Mouse (Mus musculus) cerebellum, adult 2 months (tissue): Measurements from ENCODE around the gene Tmem110.

ENCODE experiments used
- CTCF ChIP-seq: fragments of 200-500 bp; IDR thresholded peaks from 2 replicates; pipeline ENCODE4 v1.5.1; 2011; ENCODE audit warnings: low read depth, mild to moderate bottlenecking, control low read depth, low read length, moderate library complexity, borderline replicate concordance; ENCODE audit not compliant: insufficient read depth
- POLR2A ChIP-seq: fragments of 200-500 bp; IDR thresholded peaks from 2 replicates; pipeline ENCODE4 v1.6.1; 2011; ENCODE audit warnings: low read length, control low read depth, borderline replicate concordance; ENCODE audit not compliant: insufficient read depth

DNA sequence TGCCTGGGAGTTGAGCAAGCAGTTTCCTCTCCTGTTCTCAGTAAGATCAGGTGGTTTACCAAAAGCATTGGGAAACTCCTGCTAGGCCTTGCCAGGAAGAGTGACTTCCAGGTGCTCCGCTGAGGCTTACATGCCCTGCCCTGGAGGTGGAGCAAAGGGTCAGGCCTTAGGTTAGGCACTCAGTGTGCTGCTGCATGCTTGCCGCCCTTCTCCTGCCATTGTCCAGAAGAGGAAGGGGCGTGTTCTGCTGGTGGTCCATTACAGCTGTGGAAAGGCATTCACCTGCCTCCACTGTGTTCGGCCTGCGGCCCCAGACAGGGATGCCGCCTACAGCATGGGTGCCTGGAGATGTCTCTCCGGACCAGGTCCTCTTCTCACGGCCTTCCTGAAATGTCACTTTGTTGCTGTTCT is 44.0 kb downstream of the Tmem110 start:
- TF ChIP-seq POLR2A (no peak), CTCF (no peak)
